Mouse (Mus musculus): ENCODE data around the gene Mageb3. TPM values are rescaled to one million over a fixed set of nuclear protein-coding genes. Genes with fewer than 3 reads are reported as not detected.
"Not testable (repeated sequence)": the region's sequence is repeated elsewhere in the genome, so short reads cannot be mapped to it uniquely, and the experiment has no call there.

The Mageb3 gene
- under 1 TPM; 0.12 to 0.25 TPM for total RNA-seq (2021)
- long read RNA-seq, partial matches to known transcripts, result 0 of 1 reads
- long read RNA-seq, other reads (novel, unspliced or antisense), result 1 of 1 reads

GRCm38 (mm10) chr2:121955765-121956223 lies at the start of gene Mageb3, which contains the start of gene Ctdspl2:
Gene Mageb3, minus strand, starts transcription at chr2:121956092.
Gene Ctdspl2, plus strand, starts transcription at chr2:121956001.
- peak; percentile 93 to 95 for DNase-seq (ENCODE audit: low spot score in 2 of 2)

GRCm38 (mm10) chr2:121995738-121996137 lies 39.8 kb upstream of the Mageb3 start:
- DNase-seq (ENCODE audit: low spot score in 2 of 2), result no peak

GRCm38 (mm10) chr2:121957216-121957792 lies 1.4 kb upstream of the Mageb3 start:
- no peak for DNase-seq (ENCODE audit: low spot score in 2 of 2)

GRCm38 (mm10) chr2:121956224-121957018 lies 529 bp upstream of the Mageb3 start:
- DNase-seq (ENCODE audit: low spot score in 2 of 2), result peak; percentile 93 to 96

GRCm38 (mm10) chr2:121954971-121955656 lies 778 bp downstream of the Mageb3 start:
- no peak for DNase-seq (ENCODE audit: low spot score in 2 of 2)

GRCm38 (mm10) chr2:121943364-121943763 lies 12.5 kb downstream of the Mageb3 start:
- no peak for DNase-seq (ENCODE audit: low spot score in 2 of 2)

GRCm38 (mm10) chr2:121937624-121938023 lies 18.3 kb downstream of the Mageb3 start:
- DNase-seq (ENCODE audit: low spot score in 2 of 2), result not testable (repeated sequence)

- peak; percentile 3 to 37 for DNase-seq (ENCODE audit: low spot score in 2 of 2)
Observed at GRCm38 (mm10) chr2:121916047-121916970, 39.6 kb downstream of the Mageb3 start.

GRCm38 (mm10) chr2:121909975-121910374 lies 45.9 kb downstream of the Mageb3 start:
- no peak for DNase-seq (ENCODE audit: low spot score in 2 of 2)

Other genes with a start within 250 kb of the Mageb3 start
- 10 to 100 TPM; 33.5 to 37.9 TPM for gene Frmd5, start 149.0 kb downstream of the Mageb3 start, total RNA-seq (2021)
- gene Casc4, start 89.1 kb downstream of the Mageb3 start, total RNA-seq (2021), result 100 to 1,000 TPM in 1 of 2 experiments, 10 to 100 TPM in 1; 98.8 to 103 TPM
- gene Ctdspl2, start 91 bp downstream of the Mageb3 start, total RNA-seq (2021), result 10 to 100 TPM; 32.8 to 36.3 TPM
- gene Eif3j1, start 72.5 kb upstream of the Mageb3 start, total RNA-seq (2021), result 10 to 100 TPM; 17.0 to 17.2 TPM
- gene Spg11, start 162.3 kb upstream of the Mageb3 start, total RNA-seq (2021), result 10 to 100 TPM; 14.3 to 14.7 TPM
- gene B2m, start 191.6 kb upstream of the Mageb3 start, total RNA-seq (2021), result 100 to 1,000 TPM; 114 to 128 TPM
- not detected for gene Trim69, start 204.6 kb upstream of the Mageb3 start, total RNA-seq (2021)
- not detected for gene Patl2, start 230.1 kb upstream of the Mageb3 start, total RNA-seq (2021)
- gene Terb2, start 230.2 kb upstream of the Mageb3 start, total RNA-seq (2021), result not detected